Mouse (Mus musculus) heart, embryonic 13.5 days (tissue): ENCODE measurements around the gene Get4. TPM values are rescaled to one million over a fixed set of nuclear protein-coding genes. Genes with fewer than 3 reads are reported as not detected.

Source experiments
- polyA plus RNA-seq: library from polyadenylated mRNA; unstranded; fragments of >200 nt; fragmentation: Nextera tagmentation; extraction: Ambion mirVana; gene quantifications from 2 replicates; pipeline ENCODE4 v1.2.1, GENCODE M21; 2015

Get4 gene
- polyA plus RNA-seq, 1 experiment from 2014 or later, result 127 TPM

Other genes starting within 250 kb of the Get4 start
- 9.4 and 11.5 TPM in 2 replicates for gene Prkar1b, start 102.3 kb upstream of the Get4 start, polyA plus RNA-seq
- gene Dnaaf5, start 102.1 kb upstream of the Get4 start, polyA plus RNA-seq, result 5.6 and 5.8 TPM in 2 replicates
- 31.2 and 32.9 TPM in 2 replicates for gene Sun1, start 51.7 kb upstream of the Get4 start, polyA plus RNA-seq
- gene Adap1, start 73.3 kb downstream of the Get4 start, polyA plus RNA-seq, result 0.70 and 1.0 TPM in 2 replicates
- gene Cox19, start 99.1 kb downstream of the Get4 start, polyA plus RNA-seq, result 68.4 and 75.8 TPM in 2 replicates
- gene Cyp2w1, start 100.3 kb downstream of the Get4 start, polyA plus RNA-seq, result not detected in 2 replicates
- gene Gpr146, start 125.4 kb downstream of the Get4 start, polyA plus RNA-seq, result 7.0 and 8.8 TPM in 2 replicates
- 0.24 and 0.34 TPM in 2 replicates for gene C130050O18Rik, start 153.0 kb downstream of the Get4 start, polyA plus RNA-seq
- 0.90 and 1.2 TPM in 2 replicates for gene Gper1, start 170.8 kb downstream of the Get4 start, polyA plus RNA-seq
- gene 3110082I17Rik, start 208.2 kb downstream of the Get4 start, polyA plus RNA-seq, result 21.4 and 22.4 TPM in 2 replicates
- gene Zfand2a, start 232.2 kb downstream of the Get4 start, polyA plus RNA-seq, result 8.2 and 10.1 TPM in 2 replicates